Mouse (Mus musculus) ES-Bruce4 (cell line): ENCODE measurements around the gene Pou6f2.

Source experiments
- CTCF ChIP-seq: IDR thresholded peaks from one replicate; pipeline ENCODE4 v1.8.1; 2011; ENCODE audit warnings: low read depth, low read length
- EP300 ChIP-seq: IDR thresholded peaks from 2 replicates; pipeline ENCODE4 v1.6.1; 2011; ENCODE audit warnings: low read depth, low read length; ENCODE audit not compliant: insufficient read depth
- POLR2A ChIP-seq: IDR thresholded peaks from one replicate; pipeline ENCODE4 v1.8.1; 2011; ENCODE audit warnings: low read length; ENCODE audit not compliant: insufficient read depth

GRCm38 (mm10) chr13:18218566-18219234, 178.8 kb downstream of the Pou6f2 start:
- TF ChIP-seq POLR2A (no peak), CTCF (no peak), EP300 (no peak)
